Mouse (Mus musculus): Measurements from ENCODE around the gene Cnnm4. TPM values are rescaled to one million over a fixed set of nuclear protein-coding genes. Genes with fewer than 3 reads are reported as not detected.

Gene Cnnm4
- total RNA-seq, 2 experiments from 2014 or later: 7.6 to 8.2 TPM

DNA sequence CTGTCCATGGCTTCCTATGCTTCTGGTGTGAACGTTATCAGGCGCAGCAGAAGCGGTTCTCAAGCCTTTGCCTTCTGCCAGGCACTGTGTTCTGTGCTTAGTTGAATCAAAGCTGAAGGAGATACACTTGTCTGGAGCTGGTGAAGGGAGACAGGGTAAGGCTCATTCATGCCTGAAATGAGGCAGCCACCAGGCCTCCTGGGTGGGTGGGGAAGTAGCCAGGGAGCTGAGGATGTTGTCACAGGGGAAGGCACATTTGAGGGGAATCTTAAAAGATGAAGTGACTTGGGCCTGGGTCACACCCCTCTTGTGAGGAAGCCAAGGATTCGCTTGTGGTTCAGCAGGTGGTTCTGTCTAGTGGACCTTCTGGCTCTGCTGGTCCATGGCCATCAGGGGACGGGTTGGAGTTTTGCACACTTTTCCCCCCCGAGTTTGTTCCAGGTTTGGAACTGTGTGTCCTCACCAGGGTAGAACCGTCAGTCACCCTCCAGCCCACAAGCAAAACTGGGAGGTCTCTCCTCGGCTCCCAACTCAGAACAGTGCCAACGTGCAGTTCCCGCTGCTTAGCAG lies 1.9 kb downstream of the Cnnm4 start:
- no peak for DNase-seq (ENCODE audit: low spot score)

DNA sequence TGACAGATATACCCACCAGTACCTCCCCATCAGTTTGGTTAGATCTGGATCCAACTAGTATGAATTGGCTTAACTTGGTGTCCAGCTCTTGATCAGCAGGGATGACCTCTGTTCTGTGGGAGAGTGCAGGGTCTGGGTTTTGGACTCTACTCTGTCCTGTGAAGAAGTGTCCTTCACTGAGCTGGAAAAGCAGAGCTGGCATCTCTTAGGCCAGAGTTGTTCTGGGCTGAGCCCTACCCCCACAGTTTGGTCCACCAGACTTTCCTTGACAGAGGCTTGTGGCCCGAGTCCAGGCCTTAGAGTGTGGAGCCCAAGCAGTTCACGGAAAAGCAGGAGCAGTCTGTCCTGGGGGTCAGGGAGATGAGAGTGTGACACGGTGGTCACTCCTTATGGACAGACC lies 3.2 kb downstream of the Cnnm4 start:
- DNase-seq (ENCODE audit: low spot score): no peak

DNA sequence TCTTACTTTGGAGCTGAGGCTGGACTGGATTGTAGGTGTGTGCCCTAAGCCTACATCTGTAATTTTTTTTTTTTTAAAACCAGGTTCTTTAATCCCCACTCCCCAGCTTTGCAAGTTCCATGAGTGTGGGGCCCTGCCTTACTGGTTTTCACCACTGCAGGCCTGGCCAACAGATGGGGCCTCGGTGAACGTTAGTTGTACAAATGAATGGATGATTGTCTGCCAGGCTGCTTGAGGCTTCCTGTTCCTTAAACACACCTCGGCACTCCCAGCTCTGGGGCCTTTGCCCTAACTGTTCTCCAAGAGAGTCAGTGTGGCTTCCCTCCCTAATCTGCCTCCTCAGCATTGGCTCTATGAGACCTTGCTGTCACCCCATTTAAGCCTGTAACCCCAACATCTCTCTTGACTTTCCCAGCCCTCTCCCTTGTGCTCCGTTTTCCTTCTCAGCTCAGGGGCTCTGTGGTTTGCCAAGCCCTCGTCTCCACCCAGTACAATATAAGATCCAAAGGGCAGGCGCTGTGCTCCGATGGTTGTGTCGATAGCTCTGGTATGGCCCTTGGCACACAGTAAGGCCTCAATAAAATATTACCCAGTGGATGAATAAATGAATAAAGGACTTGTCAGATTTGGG lies 4.2 kb downstream of the Cnnm4 start:
- no peak for DNase-seq (ENCODE audit: low spot score)

DNA sequence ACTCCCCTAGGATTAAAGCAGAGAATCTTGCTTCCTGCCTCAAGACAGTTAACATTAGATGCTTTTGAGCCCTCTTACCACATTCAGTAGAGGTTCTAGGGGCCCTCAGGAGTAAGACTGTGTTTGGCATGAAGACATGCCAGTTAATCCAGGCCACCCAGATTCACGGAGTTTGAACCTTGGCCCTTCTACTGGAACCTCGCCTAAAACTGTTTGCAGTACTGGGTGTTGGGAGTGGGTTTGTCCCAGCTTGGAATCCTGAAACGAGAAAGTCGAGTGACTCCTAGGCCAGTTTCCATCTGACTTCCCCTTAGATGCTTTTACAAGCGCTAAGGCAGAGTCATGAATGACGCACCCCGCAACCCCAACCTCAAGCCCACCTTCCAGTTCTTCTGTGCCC lies 5.0 kb downstream of the Cnnm4 start:
- no peak for DNase-seq (ENCODE audit: low spot score)

DNA sequence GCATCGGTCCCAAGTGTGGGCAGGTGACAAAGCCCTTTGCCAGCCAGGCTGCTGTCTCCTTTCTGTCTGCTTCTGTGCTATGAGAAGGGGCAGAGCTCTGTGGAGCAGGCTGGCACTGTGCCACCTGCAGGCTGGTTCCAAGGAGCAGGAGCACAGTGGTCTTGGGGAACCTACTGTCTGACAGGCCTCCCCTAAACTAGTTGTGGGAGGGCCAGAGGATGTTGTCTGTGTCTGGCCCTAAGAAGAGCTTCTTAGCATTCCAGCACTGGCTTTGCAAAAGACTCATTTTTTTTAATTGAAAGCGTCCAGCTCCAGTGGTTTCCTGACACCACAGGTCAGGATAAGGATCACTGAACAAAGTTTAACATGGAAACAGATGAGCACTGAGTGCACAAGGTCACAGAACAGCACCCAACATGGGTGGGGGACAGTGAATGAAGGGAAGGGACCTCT lies 6.9 kb downstream of the Cnnm4 start:
- DNase-seq (ENCODE audit: low spot score): no peak

DNA sequence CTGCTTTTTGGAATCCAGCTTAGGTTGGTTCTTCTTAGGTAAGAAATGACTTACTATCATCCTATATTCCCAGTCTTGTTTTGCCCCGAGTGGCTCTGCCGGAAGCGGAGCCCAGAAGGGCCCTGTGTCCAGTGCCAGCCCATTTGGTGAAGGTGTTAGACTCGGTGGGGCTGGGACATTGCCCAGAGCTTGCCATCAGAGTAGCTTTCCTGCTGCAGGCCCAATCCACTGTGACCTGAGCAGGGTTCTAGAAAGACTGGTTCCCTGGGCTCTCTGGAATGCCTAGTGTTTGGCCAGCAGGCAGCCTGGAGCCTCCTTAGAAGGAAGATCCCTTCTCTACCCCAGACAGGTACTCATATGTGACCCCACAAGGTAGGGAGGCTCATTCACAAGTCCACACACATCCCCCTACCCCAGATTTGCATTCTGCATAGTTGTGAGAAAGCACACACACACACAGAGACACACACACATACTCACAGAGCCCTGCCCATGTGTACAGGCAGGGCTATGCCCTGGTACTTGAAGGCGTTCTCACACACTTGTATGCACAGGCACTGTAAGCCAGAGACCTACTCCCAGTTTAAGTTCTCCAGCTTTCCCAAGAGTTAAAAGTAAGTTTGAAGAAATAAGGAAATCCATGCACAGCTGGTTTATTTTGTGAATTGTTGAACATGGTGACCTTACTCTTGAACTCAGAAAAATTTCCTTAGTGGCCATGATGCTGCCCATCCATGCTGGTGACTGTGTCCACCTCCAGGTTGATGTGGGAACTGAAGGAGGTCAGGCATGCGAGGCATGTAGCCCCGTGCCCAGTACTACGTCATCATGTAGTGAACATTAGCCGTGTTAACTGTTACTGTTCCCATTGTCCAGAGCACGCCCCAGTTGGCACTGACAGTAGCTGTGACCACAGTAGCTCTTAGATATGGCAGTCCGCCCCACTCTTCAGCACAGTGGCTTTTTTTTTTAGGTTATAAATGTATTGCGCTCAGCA lies 8.8 kb downstream of the Cnnm4 start:
- DNase-seq (ENCODE audit: low spot score): no peak

DNA sequence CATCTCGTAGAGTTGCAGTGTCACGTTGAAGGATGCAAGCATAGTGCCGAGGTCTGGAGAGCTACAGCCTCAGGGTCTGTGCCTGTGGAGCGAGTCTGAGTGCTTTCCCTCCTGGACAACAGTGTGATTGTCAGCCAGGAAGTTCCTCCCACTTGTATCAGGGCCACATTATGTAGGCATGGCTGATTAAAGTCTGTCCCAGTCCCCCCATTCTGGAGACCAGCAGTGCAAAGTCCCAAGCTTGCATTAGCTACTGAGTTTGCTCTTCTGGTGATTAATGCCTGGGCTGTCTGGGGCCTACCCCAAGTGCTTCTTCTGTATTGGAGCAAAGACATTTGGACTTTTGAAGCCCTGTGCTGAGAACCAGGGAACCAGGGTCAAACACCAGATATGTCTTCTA lies 12.4 kb downstream of the Cnnm4 start:
- no peak for DNase-seq (ENCODE audit: low spot score)

GRCm38 (mm10) chr1:36485080-36485479 lies 13.7 kb downstream of the Cnnm4 start:
- DNase-seq (ENCODE audit: low spot score): no peak

DNA sequence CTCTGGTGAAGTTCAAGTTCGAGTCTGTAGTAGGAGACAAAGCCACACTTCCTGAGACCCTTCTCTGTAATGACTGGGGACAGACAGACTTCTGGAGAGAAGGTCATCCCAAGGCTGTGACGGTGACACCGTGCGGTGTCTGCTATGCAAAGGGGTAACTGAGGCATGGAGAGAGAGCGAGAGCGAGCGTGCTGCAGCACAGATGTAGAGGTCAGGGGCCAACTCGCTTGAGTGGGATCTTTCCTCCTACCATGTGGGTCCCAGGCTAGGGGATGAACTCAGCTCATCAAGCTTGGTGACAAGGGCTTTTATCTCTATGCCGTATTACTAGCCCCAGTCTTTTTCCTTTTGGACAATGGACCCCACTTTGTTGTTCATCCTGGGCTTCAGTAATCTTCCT lies 15.7 kb downstream of the Cnnm4 start:
- no peak for DNase-seq (ENCODE audit: low spot score)

DNA sequence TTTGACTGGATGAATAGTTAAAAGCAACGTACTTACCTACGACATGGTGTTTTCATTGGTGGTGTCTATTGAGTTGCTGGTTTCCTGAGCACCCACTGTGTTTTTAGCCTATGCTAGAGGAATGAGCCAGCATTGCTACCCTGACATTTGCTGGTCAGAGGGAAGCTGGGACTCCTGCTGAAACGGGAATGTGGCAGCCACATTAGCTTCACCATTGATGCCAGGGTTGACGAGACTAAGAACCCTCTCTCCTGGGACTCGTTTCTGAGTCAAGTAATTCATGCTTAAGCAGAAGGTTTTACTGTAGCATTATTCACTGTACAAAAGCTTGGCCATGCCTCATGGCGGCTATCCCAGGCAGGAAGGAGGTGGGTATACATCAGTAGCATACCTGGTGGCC lies 18.2 kb downstream of the Cnnm4 start:
- DNase-seq (ENCODE audit: low spot score): no peak

- peak; percentile 83 for DNase-seq (ENCODE audit: low spot score)
These were observed 21.2 kb downstream of the Cnnm4 start for GRCm38 (mm10) chr1:36492416-36493139.

DNA sequence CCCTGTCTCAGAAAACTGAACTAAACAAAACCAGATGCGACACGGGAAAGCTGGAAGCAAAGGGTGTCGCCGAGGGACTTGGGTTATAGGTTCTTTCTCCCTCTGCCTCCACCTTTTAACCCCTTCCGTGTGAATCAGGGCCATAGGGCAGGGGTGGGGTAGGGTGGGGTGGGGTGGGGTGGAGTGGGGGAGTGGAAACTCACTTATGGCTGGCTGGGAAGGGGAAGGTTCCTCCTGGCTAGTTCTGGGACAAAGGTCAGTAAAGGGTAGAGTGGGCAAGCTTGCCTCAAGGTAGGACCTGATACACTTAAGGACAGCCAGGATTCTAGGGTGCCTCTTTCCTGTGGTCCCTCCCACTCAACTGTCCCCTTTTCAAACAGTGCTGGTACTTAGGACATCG lies 21.9 kb downstream of the Cnnm4 start:
- DNase-seq (ENCODE audit: low spot score): no peak

- DNase-seq (ENCODE audit: low spot score): peak; percentile 57
These were observed 25.3 kb downstream of the Cnnm4 start for GRCm38 (mm10) chr1:36496719-36497118.

DNA sequence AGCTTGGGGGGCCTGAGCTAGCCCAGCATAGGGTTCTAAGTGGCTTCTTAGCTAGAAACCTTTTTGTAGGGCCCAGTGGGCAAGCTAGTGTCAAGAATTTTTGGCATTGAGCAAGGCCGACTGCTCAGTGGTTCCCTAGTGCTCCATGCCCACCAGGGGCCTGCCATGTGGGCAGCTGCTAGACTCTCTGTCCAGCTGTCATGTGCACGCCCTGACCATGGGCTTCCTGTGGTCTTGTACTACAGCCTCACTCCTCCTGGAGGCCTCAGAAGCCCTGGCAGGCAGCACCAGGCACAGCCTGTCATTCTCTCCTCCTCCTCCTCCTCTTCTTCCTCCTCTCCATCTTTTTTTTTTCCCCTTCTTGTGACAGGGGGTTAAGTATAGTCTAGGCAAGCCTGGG lies 25.9 kb downstream of the Cnnm4 start:
- DNase-seq (ENCODE audit: low spot score): no peak

GRCm38 (mm10) chr1:36501261-36501660 lies 29.8 kb downstream of the Cnnm4 start:
- DNase-seq (ENCODE audit: low spot score): peak; percentile 77

GRCm38 (mm10) chr1:36508238-36508637 lies 36.8 kb downstream of the Cnnm4 start:
- no peak for DNase-seq (ENCODE audit: low spot score)

GRCm38 (mm10) chr1:36511289-36512021 lies 40.0 kb downstream of the Cnnm4 start, which contains the start of gene Cnnm3:
TSS of gene Cnnm3 (plus strand) at chr1:36511867.
- peak; percentile 99 for DNase-seq (ENCODE audit: low spot score)

GRCm38 (mm10) chr1:36512089-36512965 lies 40.9 kb downstream of the Cnnm4 start:
- DNase-seq (ENCODE audit: low spot score): peak; percentile 47

- no peak for DNase-seq (ENCODE audit: low spot score)
These were observed 41.5 kb downstream of the Cnnm4 start for GRCm38 (mm10) chr1:36512966-36513280.

- no peak for DNase-seq (ENCODE audit: low spot score)
These were observed 41.9 kb downstream of the Cnnm4 start for GRCm38 (mm10) chr1:36513310-36513709.
